Mouse (Mus musculus) urinary bladder, postnatal 10 days (tissue): ENCODE measurements around the gene Cdk18.

Experiments used
- DNase-seq: peaks from one replicate; pipeline ENCODE4 v3.0.0; 2022; ENCODE audit warnings: low spot score

Gene Cdk18

DNA sequence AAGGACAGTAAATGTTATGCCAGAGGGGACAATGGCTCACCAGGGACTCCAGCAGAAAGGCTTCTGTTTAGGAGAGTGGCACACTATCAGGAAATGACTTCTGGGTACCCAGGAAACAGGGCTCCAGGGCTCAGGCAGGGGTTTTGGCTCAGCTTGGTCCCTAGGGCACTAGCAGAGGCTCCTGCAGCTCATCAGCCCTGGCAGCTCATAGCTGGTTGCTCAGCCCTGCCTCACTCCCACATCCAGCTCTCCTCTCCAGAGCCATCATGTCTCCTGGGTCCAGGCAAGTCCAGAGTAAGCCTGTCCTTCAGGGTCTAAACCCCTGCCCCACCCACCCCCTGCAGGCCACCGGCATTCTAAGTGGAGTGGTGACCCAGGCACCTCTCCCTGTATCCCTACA, 28.1 kb downstream of the Cdk18 start:
- DNase-seq, result no peak

DNA sequence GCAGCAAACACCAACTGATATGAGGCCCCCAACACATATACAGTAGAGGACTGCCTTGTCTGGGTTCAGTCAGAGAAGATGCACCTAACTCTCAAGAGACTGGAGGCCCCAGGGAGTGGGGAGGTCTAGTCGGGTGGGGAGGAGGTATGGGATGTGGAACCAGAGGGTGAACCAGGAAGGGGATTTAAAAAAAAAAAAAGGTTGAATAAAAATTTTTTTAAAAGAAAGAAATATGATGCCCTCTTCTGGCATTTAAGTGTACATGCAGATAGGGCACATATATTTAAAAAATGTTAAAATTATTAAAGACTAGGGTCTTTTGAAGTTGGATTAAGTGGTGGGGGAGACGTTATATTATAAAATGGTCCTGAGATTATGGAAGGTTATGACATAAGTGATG, 30.1 kb downstream of the Cdk18 start:
- no peak for DNase-seq

DNA sequence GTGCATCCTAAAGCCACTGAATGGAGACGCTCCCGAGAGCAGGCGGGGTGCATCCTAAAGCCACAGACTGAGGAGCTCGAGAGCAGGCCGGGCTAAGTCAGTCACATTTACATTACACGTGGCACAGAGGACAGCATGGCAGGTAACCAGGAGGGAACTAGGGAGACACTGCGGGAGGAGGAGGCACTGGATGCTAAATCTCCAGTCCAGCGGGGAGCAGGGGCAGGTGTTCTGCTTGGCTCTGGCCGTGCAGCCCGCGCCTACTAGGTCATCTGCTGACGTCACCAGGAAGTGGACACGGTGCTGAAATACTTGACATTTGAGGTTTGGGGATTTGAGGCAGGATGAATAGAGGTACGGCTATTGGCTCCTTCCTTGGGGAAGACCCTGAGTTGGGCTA, 35.1 kb downstream of the Cdk18 start:
- DNase-seq, result no peak

DNA sequence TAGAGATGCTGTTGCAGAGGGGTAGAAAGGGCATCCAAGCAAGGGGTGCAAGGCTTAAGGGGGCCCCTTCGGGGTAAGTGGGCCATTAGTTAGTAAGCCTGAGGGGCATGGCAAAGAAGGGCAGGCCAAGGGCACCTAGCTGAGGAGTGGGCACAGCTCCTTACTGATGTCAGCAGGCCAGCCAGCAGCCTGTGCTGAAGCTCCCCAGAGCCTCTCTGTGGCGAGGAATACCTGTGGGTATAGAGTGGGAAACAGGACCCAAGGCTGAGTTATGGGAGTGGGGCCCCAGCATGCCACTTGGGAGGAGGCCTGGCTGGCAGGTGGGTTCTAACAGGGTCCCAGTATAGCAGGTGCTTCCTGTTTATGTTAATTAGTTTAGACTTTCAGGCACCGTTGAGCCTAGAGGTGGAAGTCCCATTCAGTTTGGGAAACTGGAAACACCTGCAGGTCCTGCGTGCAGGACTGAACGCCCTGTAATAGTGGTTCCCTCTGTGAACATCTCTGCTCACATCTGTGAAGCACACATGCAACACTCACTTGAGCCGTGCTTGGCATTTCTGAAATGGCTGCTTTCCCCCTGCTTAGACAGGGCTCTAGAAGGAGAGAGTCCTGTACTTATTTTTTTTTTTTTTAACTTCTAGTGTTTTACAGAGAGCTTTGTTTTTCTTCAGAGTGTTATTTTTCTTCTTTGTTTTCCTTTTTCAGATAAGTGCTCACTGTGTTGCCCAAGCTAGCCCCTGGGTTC, 37.4 kb downstream of the Cdk18 start:
- no peak for DNase-seq

DNA sequence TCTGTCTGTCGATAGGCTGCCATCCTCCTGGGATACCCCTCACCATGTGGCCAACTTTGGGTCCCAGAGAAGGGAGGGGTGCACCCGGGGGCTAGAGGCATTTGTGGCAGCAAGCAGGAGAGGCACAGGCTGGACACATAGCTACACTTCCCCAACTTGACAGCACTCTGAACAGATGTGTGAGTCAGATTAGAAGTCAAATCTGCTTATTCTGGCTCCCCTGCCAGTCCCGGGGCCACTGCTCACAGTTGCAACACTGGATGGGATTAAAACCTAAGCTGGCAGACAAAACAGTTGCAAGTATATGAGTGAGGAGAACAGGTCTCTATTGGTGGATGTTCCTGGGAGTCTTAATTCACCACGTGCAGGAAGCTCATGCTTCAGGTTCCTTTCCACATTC, 39.7 kb downstream of the Cdk18 start:
- DNase-seq, result no peak

DNA sequence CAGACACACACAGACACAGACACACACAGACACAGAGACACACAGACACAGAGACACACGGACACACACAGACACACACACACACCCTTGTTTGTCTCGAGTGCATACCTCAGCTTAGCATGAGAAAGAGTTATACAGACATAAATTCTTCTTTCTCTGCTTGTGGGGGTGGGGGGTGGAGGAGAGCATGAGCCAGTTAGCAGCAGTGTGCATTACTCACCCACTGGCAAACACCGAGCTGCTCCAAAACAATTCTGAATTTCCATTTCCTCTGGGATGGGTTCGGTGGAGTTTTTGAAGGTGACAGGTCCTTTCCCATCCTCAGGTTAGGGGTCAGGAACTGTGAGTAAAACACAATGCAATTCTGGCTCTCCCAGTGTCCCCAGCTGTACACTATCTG, 40.5 kb downstream of the Cdk18 start:
- no peak for DNase-seq

DNA sequence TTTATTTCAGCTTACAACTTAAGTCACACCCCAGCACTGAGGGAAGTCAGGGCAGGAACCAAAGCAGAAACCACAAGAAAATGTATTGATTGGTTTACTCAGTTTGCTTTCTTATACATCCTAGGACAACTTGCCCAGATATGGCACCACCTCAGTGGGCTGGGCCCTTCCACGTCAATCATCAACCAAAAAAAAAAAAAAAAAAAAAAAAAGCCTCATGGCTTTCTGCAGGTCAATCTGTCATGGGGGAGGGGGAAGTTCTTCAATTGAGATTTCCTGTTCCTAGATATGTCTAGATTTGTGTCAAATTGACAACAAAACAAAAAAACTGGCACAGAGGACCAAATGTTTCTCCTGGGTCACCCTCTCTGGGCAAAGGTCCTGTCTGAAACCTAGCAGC, 41.4 kb downstream of the Cdk18 start:
- no peak for DNase-seq

DNA sequence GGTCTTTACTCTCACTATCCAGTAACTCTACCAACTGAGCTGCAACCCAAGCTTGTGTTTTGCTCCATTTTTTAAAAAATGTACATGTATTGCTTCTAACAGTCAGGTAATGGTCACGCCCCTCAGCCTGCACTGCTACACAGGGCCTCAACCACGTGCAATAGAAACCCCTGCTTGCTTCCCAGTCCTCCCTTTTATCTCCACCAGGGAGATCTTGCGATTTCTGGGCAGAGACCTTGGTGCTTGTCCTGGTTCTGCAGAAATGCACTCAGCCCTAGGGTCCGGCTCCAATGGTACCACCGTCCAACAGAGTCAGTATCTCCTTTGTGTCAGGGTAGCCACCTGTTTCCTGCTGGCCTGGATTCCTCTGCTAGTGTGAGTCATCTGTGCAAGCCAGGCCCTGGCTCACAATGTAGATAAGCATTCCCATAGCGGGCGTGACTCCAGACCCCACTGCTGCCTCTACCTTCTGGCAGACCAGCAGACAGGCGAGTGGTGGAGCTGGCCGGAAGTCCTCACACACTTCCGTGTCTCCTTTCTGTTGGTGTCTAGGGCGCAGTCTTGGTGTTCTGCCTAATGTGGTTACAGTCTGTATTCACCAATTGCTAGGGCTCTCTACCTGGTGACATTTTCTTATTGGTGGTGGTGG, 44.0 kb downstream of the Cdk18 start:
- no peak for DNase-seq

DNA sequence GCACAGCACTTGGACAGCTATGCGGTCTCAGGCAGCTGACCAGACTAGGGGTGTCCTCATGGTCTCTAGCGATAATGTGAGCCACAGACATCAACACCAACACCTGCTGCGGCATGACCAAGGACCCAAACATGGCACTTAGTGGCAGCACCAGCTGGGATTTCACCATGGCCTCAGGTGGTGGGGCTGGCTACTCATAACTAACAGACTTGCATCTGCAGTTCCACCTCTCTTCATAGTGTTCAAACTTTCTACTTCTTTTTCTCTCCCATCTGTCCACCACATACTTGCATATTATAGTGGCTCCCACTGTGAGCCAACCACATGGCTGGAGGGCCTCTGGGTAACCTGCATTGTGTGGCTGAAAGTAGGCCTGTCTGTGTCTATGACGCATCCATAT, 46.2 kb downstream of the Cdk18 start:
- no peak for DNase-seq

DNA sequence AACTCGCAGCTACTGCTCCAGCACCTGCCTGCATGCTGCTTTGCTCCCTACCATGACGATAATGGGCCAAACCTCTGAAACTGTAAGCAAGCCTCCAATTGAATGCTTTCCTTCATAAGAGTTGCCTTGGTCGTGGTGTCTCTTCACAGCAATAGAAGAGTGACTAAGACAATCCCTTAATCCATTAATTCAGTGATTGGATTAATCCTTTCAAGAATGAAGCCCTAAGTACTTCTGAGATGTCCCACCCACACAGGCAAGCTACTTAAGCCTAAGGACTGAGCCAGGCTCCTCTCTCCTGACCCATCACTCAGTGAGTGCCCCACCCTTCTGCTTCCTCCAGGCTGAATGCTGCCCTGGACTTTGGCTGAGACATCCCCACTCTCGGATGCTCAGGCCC, 49.2 kb downstream of the Cdk18 start:
- no peak for DNase-seq

DNA sequence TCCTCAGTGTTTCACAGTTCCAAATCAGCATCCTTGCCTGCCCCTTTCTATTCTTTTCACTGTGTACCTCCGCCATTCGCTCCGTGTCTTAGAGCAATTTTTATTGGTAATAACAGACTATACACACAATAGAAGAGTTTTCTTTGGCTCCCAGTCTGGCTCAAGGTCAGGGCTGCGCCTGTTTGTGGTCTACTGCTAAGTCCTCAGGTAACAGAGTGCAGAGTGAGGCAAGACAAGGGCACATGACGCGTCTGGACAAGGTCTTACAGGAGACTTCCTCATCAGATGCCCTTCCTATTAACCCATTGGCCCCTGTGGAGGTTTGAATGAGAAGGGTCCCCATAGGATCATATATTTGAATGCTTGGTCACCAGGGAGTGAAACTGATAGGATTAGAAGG, 49.7 kb downstream of the Cdk18 start:
- no peak for DNase-seq

DNA sequence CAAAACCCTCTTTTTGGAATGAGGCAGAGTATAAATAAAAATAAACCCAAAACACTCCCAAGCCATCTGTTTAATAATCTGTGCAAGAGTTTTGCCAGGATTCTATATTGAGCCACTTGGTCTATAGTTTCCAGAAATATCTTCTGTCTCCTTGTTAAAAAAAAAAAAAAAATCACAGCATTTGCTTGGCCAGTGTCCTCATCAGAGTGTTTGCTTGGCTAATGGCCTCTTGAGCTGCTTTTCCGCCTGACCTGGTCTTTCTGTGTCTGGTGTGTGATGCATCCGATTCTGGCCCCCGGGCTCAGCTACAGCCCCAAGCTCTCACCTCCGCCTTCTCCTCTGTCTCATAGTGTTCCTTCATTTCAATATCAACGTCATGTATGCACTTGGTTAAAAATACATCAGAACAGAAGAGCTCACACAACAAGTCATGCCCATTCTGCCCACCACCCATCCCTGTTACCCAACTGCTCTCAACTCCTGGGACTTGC, 51.3 kb downstream of the Cdk18 start:
- DNase-seq, result no peak

DNA sequence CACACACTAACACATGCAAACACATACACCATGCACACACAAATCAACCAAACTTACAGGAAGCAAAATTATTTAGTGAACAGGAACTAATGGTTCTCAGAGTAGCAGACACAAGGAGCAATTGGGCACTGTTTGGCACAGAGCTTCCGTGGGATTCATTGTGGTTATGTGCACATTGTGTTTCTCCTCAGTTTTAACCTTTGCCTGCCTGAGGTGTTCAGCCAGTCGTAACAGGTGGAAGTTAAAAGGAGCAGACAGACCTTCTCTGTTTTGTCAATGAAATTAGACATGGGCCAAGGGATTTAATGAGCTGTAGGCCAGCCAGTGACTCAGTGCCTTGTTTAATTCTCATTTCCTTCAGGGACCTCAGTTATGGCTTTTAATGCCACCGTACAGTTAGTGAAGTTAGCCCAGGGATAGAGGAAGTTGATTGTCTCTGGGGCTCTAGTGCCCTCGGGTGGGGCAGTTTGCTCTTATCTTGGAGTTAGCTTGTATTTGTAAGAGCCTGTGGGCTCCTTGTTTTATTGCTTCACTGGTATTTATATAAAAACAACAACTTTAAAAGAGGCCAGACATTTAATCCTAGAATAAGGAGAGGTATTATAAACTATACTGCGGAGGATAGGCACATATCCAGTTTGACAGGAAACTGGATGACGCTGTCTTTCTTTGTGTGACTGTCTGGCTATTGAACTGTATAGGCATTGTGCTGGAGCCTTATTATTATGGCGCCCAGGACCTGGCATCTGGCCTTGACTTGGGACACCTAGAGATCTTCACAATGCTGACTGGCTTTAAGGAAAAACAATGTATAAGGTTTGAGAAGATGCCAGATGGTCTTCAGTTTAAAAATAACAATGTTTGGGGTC, 54.1 kb downstream of the Cdk18 start:
- no peak for DNase-seq

DNA sequence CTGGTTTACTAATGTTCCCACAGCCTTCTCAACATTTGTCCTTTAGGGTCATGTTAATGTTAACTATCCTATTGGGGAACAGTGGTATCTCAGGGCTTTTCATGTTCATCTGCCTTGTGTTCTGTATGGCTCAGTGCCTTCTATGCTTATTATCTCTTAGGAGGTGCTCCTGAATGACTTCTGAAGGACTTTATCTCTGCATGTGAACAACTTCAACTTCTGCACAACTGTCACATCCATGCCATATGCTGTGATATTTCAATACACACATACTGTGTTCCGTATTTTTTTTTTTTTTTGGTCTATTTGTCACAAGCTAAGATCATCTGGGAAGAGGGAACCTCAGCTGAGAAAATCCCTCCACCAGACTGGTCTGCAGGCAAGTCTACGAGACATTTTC, 61.1 kb downstream of the Cdk18 start:
- DNase-seq, result no peak

DNA sequence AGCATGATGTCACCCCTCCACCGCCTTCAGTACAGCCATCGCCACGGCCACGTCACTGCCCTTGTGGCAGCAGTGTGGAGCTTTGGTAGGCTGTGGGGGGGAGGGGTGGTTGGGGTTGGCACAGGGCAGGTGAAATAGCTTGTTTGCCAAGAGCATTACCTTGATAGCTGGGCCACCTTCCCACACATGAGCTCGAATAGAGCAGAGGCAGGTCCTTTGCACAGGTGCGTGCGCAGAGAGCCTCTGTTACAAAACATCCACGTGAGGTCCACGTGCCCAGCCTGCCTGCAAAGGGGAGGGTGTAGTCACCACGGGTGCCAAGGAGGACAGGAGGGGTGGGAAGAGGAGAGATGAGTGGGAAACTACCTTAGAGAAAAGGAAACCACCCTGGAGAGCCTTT, 63.9 kb downstream of the Cdk18 start:
- DNase-seq, result no peak

DNA sequence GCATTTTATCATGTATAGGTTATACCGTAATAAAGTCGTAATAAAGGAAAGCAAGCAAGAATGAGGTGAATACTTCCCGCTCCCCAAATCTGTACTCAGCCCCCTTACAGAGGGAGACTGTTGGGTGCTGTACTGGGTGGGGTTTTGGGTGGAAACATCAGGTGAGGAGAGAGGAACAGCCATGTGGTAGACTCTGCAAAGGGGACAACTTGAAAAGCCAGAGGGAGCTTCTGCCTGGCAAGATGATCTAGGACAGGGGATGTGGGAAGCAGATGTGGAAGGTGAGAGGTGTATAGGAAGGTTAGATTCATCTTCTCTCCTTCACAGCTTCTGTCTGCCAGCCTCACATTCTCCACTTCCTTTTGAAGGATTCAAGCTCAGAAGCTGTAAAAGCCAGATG, 68.8 kb downstream of the Cdk18 start:
- no peak for DNase-seq

DNA sequence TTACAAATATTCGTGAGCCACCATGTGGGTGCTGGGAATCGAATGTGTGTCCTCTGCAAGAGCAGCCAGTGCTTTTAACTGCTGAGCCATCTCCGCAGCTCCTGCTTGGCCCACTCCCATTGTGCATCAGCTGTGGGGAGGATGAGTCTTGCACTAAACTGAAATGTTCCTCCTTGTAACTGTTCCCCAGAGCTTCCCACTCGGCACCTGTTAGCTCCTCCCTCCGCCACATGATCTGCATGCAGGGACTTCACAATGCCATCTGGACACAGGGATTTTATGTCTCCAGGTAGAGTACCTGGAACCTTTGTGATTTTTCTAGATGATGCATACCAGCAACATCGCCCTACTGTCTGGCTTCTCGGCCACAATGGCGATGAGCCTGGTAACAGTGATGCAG, 70.0 kb downstream of the Cdk18 start:
- DNase-seq, result no peak

DNA sequence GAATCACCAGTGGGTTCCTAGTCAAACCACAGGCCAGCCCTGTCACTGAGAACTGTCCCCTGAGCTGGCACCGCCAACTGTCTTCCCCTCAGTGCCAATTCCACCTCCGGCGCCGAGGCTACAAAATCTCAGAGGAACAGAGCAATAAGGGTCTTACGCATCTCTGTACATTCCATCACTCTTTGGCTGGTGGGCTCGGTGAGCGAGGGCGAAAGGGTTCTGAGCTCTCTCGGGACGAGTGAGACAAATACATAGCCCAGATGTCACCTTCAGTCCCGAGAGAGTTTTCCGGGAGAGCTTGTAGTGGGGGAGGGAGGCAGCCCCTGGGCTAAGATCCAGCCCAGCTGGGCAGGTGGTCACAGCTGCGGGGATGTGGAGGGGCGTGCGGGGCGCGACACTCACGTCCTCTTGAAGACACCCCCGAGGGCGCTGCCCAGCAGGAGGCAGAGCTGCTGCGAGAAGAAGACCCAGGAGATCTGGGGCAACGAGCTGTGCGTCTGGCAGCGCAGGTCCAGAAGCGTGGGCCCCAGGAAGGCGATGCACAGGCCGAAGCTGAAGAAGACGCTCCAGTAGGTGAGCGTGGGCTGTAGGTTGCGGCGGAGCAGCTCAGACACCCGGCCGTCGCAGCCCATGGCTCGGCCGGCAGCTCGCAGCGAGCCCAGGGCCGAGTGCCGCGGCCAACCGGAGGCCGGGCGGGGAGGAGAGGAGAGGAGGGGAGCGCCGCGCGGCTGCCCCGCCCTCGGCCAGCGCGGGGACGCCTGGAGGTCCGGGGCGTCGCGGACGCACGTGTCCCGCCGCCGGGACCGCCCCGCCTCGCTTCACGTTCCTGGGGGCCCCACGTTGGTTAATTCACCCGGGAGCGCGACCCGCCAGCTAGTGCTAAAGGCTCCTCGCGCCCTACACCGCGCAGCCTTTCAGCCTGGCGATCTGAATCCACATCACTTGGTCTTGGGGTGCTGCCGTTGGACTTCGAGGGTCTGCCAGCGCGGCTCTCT, 71.9 kb downstream of the Cdk18 start, which contains the start of gene Mfsd4a:
TSS of gene Mfsd4a (minus strand) at position 802 of the 995 bp plus-strand sequence.
- DNase-seq, result no peak

DNA sequence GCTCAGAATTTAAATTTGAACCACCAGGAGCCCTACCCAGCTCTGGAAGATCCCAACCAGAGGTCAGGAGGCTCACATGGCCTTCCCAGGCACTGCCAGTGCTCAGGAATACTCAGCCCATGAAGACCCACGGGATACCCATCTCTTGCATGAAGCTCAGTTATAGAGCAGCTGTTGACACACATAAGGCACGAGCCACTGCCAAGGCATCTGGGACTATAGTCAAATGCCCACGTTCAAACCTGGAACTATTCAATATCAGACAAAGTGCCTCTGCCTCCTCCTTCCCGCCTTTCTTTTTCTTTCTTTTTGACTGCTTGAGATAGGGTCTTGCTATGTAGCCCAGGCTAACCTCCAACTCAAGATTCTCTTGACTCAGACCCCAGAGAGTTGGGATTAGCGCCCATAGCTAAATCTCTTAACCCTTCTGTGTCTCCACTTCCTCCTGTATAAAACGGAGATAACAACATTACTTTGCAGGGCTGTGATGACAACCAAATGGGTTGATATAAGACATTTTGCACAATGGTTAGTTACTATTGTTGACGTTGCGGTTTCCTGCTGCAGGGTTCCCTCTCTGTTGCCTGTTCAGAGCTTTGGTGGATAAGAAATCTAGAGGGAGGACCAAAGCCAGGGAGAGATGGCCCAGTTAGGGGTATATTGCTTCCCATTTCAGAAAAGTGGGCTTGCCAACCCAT, 73.9 kb downstream of the Cdk18 start:
- no peak for DNase-seq

DNA sequence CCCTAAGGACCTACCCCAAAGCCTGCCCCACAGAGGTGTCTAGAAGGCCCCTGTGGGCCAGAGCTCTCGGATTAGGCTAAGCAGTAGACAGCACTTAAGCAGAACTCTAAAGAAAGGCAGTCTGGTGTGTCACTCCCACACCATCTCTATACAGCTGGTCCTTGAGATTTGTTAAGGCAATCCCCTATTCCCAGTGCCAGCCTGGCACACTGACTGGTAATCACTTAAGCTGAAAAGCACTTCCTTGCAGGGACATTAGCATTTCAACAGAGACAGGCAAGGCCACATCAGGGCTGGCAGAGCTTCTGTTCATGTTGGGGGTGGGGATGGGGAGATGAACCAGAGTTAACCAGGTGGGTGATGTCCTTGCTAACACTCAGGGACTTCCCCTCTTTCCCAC, 74.5 kb downstream of the Cdk18 start:
- no peak for DNase-seq

DNA sequence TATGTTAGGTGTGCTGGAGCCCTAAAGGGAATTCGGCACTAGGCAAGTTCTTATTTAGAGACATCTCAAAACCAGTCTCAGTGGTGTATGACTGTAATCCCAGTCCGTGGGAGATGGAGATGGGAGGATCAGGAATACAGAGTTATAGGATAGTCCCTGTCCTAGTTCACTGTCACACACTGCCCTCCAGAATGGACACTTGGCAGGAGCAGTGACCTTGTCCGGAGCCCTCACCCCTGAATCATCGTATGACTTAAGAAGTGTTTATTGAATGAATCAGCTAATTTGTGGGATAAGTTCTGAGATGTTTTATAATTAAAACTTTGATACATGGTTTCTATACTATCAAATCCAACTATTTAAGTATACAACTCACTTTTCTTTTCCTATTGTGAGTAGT, 76.4 kb downstream of the Cdk18 start:
- DNase-seq, result no peak
